Mouse (Mus musculus): ENCODE data around the gene Map1a. TPM values are rescaled to one million over a fixed set of nuclear protein-coding genes. Genes with fewer than 3 reads are reported as not detected.
A peak's percentile ranks its signal among the peaks of the same experiment; 100 is the strongest.

Map1a gene
- 100 to 1,000 TPM; 472 to 505 TPM for total RNA-seq (2021)
- long read RNA-seq, experiment 1, partial matches to known transcripts = 51 of 56 reads
- long read RNA-seq, experiment 1, other reads (novel, unspliced or antisense) = 5 of 56 reads
- long read RNA-seq, experiment 2, partial matches to known transcripts = 40 of 42 reads
- long read RNA-seq, experiment 2, other reads (novel, unspliced or antisense) = 2 of 42 reads

- peak; percentile 93 to 98 for DNase-seq (ENCODE audit: low spot score in 2 of 2)
These were observed at the start of gene Map1a for GRCm38 (mm10) chr2:121288901-121289729. Map1a (plus strand) TSS chr2:121289600.

DNA sequence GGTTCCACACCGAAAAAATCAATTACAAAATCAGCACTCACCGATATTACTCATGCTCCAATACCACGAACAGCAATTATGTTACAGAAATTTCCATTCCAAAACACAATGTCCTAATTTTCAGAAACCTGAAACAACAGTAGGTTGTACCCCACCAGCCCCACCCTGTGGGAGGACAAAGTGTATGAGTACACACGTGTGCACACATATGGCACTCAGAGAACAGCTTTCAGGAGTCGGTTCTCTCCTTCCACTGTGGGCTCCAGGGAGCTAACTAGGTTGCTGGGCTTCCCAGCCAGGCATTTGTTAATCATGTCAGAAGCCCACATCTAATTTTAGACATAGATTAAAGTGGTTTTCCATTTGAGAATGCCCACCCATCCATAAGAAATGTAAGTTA lies 45.3 kb upstream of the Map1a start:
- DNase-seq (ENCODE audit: low spot score in 2 of 2) = peak in 1 of 2 experiments; percentile 49

GRCm38 (mm10) chr2:121249758-121250157 lies 39.6 kb upstream of the Map1a start:
- no peak for DNase-seq (ENCODE audit: low spot score in 2 of 2)

- DNase-seq (ENCODE audit: low spot score in 2 of 2) = no peak
These were observed 21.0 kb upstream of the Map1a start for GRCm38 (mm10) chr2:121268446-121268845.

GRCm38 (mm10) chr2:121270521-121271235 lies 18.7 kb upstream of the Map1a start:
- no peak for DNase-seq (ENCODE audit: low spot score in 2 of 2)

DNA sequence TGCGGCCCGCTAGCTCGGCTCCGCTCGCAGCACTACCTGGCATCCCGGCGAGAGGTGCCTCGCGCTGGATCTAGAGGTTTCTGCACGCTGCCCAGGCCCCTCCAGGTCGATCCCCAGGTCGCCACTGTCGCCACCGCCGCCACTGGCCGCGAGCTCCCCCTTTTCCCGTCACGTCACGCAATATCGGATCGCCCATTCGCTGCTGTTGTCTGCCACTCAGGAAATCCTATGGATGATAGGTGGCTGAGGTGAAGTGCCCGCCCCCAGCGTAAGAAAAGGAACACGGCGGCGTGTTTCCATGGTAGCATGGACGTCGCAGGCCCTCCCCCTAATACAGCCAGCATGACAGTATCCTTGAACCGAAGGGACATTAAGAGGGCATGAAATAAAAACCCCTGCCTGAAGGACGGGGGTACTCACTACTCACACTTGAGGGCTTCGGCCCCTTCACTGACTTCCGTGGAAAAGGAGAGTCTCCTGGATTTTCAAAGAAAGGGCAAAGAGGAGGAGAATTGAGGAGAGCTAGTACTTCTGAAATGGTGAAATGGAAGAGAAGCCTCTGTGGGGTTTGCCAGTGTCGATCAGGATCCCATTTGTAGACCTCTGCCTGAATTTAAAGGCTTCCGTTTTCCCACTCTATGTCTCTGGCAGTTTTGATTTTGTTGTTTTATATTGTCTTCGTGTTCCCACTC lies 18.0 kb upstream of the Map1a start, which contains the start of gene Trp53bp1:
Trp53bp1 (minus strand) TSS at position 172 of the 692 bp plus-strand sequence.
- peak; percentile 95 to 97 for DNase-seq (ENCODE audit: low spot score in 2 of 2)

GRCm38 (mm10) chr2:121271928-121272516 lies 17.4 kb upstream of the Map1a start:
- no peak for DNase-seq (ENCODE audit: low spot score in 2 of 2)

GRCm38 (mm10) chr2:121287850-121288249 lies 1.6 kb upstream of the Map1a start:
- DNase-seq (ENCODE audit: low spot score in 2 of 2) = no peak

GRCm38 (mm10) chr2:121289730-121290540 lies 535 bp downstream of the Map1a start:
- no peak for DNase-seq (ENCODE audit: low spot score in 2 of 2)

DNA sequence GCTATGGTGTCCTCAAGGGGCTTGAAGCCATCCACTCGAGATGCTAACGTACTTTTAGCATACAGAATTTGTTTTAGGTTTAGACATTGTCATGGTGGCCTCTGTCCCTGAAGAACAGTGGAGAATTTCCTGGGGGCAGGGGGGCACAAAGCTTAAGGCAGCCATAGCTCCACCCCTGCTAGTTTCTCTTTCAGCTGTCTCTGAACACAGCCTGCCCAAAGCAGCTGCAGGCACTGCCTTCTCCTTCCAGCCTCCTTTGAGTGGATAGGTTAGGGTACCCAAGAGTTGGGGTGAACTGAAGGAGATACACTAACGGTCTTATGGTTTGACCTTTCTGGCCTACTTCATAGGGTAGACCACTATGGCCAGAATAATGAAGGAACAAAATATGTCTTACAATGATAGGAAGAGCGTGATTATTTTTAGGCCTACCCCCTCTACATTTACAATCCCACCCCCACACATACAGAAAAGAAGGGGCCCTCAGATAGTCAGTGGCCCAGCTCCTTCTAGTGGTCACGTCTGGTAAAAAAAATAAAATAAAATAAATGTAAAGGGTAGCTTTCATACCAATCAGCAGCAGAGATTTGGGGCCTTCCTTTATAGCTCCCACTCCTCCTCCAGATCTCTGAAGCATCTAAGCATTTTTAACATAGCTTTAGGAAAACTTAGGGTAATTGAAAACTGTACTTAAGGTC lies 3.1 kb downstream of the Map1a start:
- no peak for DNase-seq (ENCODE audit: low spot score in 2 of 2)

GRCm38 (mm10) chr2:121294182-121294581 lies 4.8 kb downstream of the Map1a start:
- no peak for DNase-seq (ENCODE audit: low spot score in 2 of 2)

GRCm38 (mm10) chr2:121294753-121295607 lies 5.6 kb downstream of the Map1a start:
- peak; percentile 64 to 83 for DNase-seq (ENCODE audit: low spot score in 2 of 2)

- peak in 1 of 2 experiments; percentile 62 for DNase-seq (ENCODE audit: low spot score in 2 of 2)
These were observed 6.5 kb downstream of the Map1a start for GRCm38 (mm10) chr2:121295608-121296571.

DNA sequence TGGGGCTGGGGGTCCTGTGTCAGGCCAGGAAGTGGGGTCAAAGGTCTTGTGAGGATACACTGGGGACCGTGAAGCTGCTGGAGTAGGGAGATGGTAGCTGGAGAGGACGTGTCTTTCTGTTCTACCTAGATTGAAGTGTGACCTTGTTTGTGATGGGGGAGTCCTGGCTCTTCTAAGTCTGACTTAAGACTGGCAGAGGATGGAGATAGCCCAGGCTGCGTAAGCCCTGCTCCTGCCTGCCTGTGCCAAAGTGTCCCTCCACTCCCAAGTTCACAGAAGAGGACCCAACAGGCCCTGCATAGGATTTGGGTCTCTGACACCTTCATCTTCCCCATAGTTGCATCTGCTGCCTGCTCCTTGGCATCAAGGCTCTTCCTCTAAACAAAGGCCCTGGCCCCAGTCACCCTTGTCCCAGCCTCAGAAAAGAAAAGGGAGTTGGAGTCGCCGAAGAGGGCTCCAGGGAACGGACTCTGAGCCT lies 7.4 kb downstream of the Map1a start:
- no peak for DNase-seq (ENCODE audit: low spot score in 2 of 2)

- no peak for DNase-seq (ENCODE audit: low spot score in 2 of 2)
These were observed 8.3 kb downstream of the Map1a start for GRCm38 (mm10) chr2:121297701-121298100.

DNA sequence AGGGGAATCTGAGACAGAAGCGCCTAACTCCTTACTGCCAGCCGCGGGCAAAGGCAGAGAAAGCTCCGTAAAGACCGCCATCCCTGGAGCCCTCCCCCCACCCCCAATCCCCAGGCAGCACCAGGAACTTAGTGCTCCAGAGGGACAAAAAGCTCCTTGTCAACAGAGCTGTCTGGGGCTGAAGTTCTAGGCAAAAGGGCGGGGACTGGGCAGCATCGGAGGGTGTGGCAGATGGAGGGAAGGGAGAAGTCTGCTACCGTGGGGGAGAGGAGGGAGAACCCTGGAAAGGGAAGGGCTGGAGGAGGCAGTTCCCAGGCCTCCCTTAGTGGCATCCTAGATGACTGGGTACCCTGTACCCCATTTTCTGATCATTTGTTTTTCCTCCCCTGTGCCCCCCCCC lies 8.7 kb downstream of the Map1a start:
- no peak for DNase-seq (ENCODE audit: low spot score in 2 of 2)

DNA sequence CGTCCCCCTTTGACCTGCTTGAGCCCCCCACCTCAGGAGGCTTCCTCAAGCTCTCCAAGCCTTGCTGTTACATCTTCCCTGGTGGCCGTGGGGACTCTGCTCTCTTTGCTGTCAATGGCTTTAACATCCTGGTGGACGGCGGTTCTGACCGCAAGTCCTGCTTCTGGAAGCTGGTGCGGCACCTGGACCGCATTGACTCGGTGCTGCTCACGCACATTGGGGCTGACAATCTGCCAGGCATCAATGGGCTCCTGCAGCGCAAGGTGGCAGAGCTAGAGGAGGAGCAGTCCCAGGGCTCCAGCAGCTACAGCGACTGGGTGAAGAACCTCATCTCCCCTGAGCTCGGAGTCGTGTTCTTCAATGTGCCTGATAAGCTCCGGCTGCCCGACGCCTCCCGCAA lies 10.1 kb downstream of the Map1a start:
- DNase-seq (ENCODE audit: low spot score in 2 of 2) = no peak
